In the genomic region with DNA sequence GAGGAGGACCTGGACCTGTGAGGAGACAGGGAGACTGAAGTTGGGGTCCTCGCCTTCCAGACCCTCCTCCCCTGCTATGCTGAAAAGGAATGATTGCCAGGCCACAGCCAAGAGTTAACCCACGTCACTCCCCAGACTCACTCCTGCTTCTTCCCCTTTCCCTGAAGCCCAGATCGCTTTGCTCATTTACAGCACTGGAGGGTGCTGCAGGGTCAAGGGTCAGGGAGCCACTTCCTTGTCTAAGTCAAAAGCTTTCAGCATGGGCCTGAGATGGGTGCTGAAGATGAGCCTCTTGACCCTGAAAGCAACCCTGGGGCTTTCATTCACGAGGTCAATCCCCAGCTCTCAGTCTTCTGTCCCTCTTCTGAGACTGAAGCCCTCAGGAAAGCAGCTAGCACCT, we compare ENCODE assay signal across 12 mouse cellular contexts. TPM values are rescaled to one million over a fixed set of nuclear protein-coding genes. Genes with fewer than 3 reads are reported as not detected.
DNase-seq lines count a peak whose midpoint lies in the region; ATAC-seq lines count a peak whose summit lies in the region.
"Had no signal": no experiment of that assay in that cellular context is flagged by ENCODE, and none has a peak within 500 bp of the region (broad histone marks: within the 10 kb centered on the region; RNA-seq: fewer than 3 reads in every experiment).

No protein-coding gene starts in this region.

- no peak for ATAC-seq in forebrain, embryonic 14.5 days
- ATAC-seq in forebrain, embryonic 11.5 days (replicated peaks; ENCODE audit: low FRiP score): no peak
- no peak for ATAC-seq in hindbrain, embryonic 15.5 days (ENCODE audit: low FRiP score, low read depth)
- ATAC-seq in monocyte, adult 5-6 weeks (replicated peaks; ENCODE audit: insufficient number of reproducible peaks, low FRiP score, low TSS enrichment, poor library complexity, severe bottlenecking): no peak
- ATAC-seq: intestine, postnatal 0 days; midbrain, embryonic 16.5 days had no signal

- no peak for DNase-seq in forebrain, embryonic 14.5 days (ENCODE audit: low spot score)
- DNase-seq in forebrain, embryonic 11.5 days (ENCODE audit: low spot score): no peak
- no peak for DNase-seq in hindbrain, embryonic 10.5 days (ENCODE audit: low spot score)
- peak; percentile 23 to 28 for DNase-seq in monocyte, adult 2 months (ENCODE audit: low read depth in 1 of 2, low spot score in 2 of 2)
- peak; percentile 61 for DNase-seq in lung, postnatal 36 days
- no peak for DNase-seq in MN1 (ENCODE audit: low spot score)

- no peak overlapping the region for H3K4me3 ChIP-seq in forebrain, embryonic 14.5 days (ENCODE audit: low read depth, low read length)
- H3K4me3 ChIP-seq in forebrain, embryonic 11.5 days (ENCODE audit: low read depth, low read length): no peak overlapping the region
- no peak overlapping the region for H3K4me3 ChIP-seq in hindbrain, embryonic 15.5 days
- no peak overlapping the region for H3K4me3 ChIP-seq in hindbrain, embryonic 10.5 days
- H3K4me3 ChIP-seq: embryonic facial prominence, embryonic 13.5 days; limb, embryonic 15.5 days had no signal

- H3K9me3 ChIP-seq in forebrain, embryonic 14.5 days (replicated peaks; ENCODE audit: control insufficient read depth, low read length): no peaks in the 10 kb centered on the region
- H3K9me3 ChIP-seq in forebrain, embryonic 11.5 days (ENCODE audit: control insufficient read depth, low read length): no peaks in the 10 kb centered on the region
- no peaks in the 10 kb centered on the region for H3K9me3 ChIP-seq in hindbrain, embryonic 15.5 days
- H3K9me3 ChIP-seq in hindbrain, embryonic 10.5 days: no peaks in the 10 kb centered on the region
- H3K9me3 ChIP-seq: embryonic facial prominence, embryonic 13.5 days; limb, embryonic 15.5 days had no signal

- no peak overlapping the region for H3K4me2 ChIP-seq in forebrain, embryonic 14.5 days (ENCODE audit: low read length)
- no peak overlapping the region for H3K4me2 ChIP-seq in forebrain, embryonic 11.5 days (ENCODE audit: low read depth, low read length, severe bottlenecking)
- no peak overlapping the region for H3K4me2 ChIP-seq in hindbrain, embryonic 15.5 days
- H3K4me2 ChIP-seq: embryonic facial prominence, embryonic 13.5 days; limb, embryonic 15.5 days had no signal

- peaks cover 95% of the 10 kb centered on the region for H3K36me3 ChIP-seq in forebrain, embryonic 14.5 days (ENCODE audit: control insufficient read depth, insufficient read depth, low read length)
- peaks cover 8% of the 10 kb centered on the region; the same call in 1 of the 2 replicates for H3K36me3 ChIP-seq in forebrain, embryonic 11.5 days (ENCODE audit: control insufficient read depth, insufficient read depth, low read length)
- H3K36me3 ChIP-seq in hindbrain, embryonic 15.5 days: peaks cover 88% of the 10 kb centered on the region
- H3K36me3 ChIP-seq in hindbrain, embryonic 10.5 days: peaks cover 96% of the 10 kb centered on the region

- no peaks in the 10 kb centered on the region for H3K4me1 ChIP-seq in forebrain, embryonic 14.5 days (ENCODE audit: control insufficient read depth, insufficient read depth, low read length)
- no peaks in the 10 kb centered on the region for H3K4me1 ChIP-seq in forebrain, embryonic 11.5 days (replicated peaks; ENCODE audit: control insufficient read depth, insufficient read depth, low read length)
- peaks cover 9% of the 10 kb centered on the region for H3K4me1 ChIP-seq in hindbrain, embryonic 15.5 days (replicated peaks)
- 0 out of 2 replicates have a peak, but pooled peaks cover 6% of the 10 kb centered on the region for H3K4me1 ChIP-seq in hindbrain, embryonic 10.5 days (replicated peaks)
- H3K4me1 ChIP-seq: embryonic facial prominence, embryonic 13.5 days had no signal

- 0 out of 2 replicates have a peak overlapping the region, but pooled peaks have one; percentile 11 for H3K27ac ChIP-seq in forebrain, embryonic 14.5 days (ENCODE audit: low read depth, low read length)
- H3K27ac ChIP-seq in forebrain, embryonic 11.5 days (ENCODE audit: low read depth, low read length): no peak overlapping the region
- peak overlapping the region; percentile 61 for H3K27ac ChIP-seq in hindbrain, embryonic 15.5 days (replicated peaks)
- H3K27ac ChIP-seq in hindbrain, embryonic 10.5 days: no peak overlapping the region
- H3K27ac ChIP-seq: embryonic facial prominence, embryonic 13.5 days; limb, embryonic 15.5 days had no signal

- no peak overlapping the region for H3K9ac ChIP-seq in forebrain, embryonic 14.5 days (ENCODE audit: low read length)
- H3K9ac ChIP-seq in forebrain, embryonic 11.5 days (ENCODE audit: low read length): no peak overlapping the region
- no peak overlapping the region for H3K9ac ChIP-seq in hindbrain, embryonic 15.5 days
- H3K9ac ChIP-seq: embryonic facial prominence, embryonic 13.5 days; limb, embryonic 15.5 days had no signal

- H3K27me3 ChIP-seq in forebrain, embryonic 14.5 days (replicated peaks; ENCODE audit: control insufficient read depth, insufficient read depth, low read length): no peaks in the 10 kb centered on the region
- no peaks in the 10 kb centered on the region for H3K27me3 ChIP-seq in forebrain, embryonic 11.5 days (ENCODE audit: control insufficient read depth, insufficient read depth, low read length)
- no peaks in the 10 kb centered on the region for H3K27me3 ChIP-seq in hindbrain, embryonic 15.5 days
- H3K27me3 ChIP-seq in hindbrain, embryonic 10.5 days (ENCODE audit: insufficient read depth, poor library complexity, severe bottlenecking): no peaks in the 10 kb centered on the region
- H3K27me3 ChIP-seq: embryonic facial prominence, embryonic 13.5 days; limb, embryonic 15.5 days had no signal

- 70% methylated on average over 4 of the region's 4 CpGs for WGBS in forebrain, embryonic 14.5 days
- 65% methylated on average over 4 of the region's 4 CpGs for WGBS in forebrain, embryonic 11.5 days
- 66% methylated on average over 4 of the region's 4 CpGs for WGBS in hindbrain, embryonic 15.5 days
- WGBS in hindbrain, embryonic 10.5 days: 66% methylated on average over 4 of the region's 4 CpGs

RNA-seq across cellular contexts. Expression of gene Timm22, which starts 12.4 kb away (rescaled TPM):
- 125 TPM in 2 replicates for polyA plus RNA-seq in forebrain, embryonic 14.5 days (2014; fragmentation: Nextera tagmentation; extraction: Ambion mirVana)
- polyA plus RNA-seq in forebrain, embryonic 11.5 days (2014; fragmentation: Nextera tagmentation; extraction: Ambion mirVana): 109 and 113 TPM in 2 replicates
- polyA plus RNA-seq in hindbrain, embryonic 15.5 days (2015; fragmentation: Nextera tagmentation; extraction: Ambion mirVana): 91.9 and 103 TPM in 2 replicates
- polyA plus RNA-seq in hindbrain, embryonic 10.5 days (2016; fragmentation: Nextera tagmentation; extraction: Ambion mirVana): 123 and 148 TPM in 2 replicates
- 6.4 to 10.2 TPM (median 8.2 TPM) in 3 replicates for total RNA-seq in monocyte, adult 5-6 weeks (2017)

RNA-seq across cellular contexts. Expression of gene Nxn, which starts 20.2 kb away (rescaled TPM):
- polyA plus RNA-seq in forebrain, embryonic 14.5 days (2014; fragmentation: Nextera tagmentation; extraction: Ambion mirVana): 19.3 and 21.2 TPM in 2 replicates
- polyA plus RNA-seq in forebrain, embryonic 11.5 days (2014; fragmentation: Nextera tagmentation; extraction: Ambion mirVana): 52.3 and 65.1 TPM in 2 replicates
- polyA plus RNA-seq in hindbrain, embryonic 15.5 days (2015; fragmentation: Nextera tagmentation; extraction: Ambion mirVana): 26.1 and 27.5 TPM in 2 replicates
- polyA plus RNA-seq in hindbrain, embryonic 10.5 days (2016; fragmentation: Nextera tagmentation; extraction: Ambion mirVana): 45.3 and 46.6 TPM in 2 replicates
- total RNA-seq in monocyte, adult 5-6 weeks (2017): 1.9 to 5.8 TPM (median 2.8 TPM) in 3 replicates

Comparison
In these comparisons a context has a peak if more than half of its experiments do, and no peak if none do; other contexts are left out.
1. H3K27ac ChIP-seq: peak in forebrain, embryonic 14.5 days (single experiment) and hindbrain, embryonic 15.5 days (single experiment); none in forebrain, embryonic 11.5 days (single experiment) and hindbrain, embryonic 10.5 days (single experiment).
2. DNase-seq: peak in monocyte, adult 2 months (2 of 2) and lung, postnatal 36 days (single experiment); none in forebrain, embryonic 14.5 days (single experiment), forebrain, embryonic 11.5 days (single experiment), hindbrain, embryonic 10.5 days (single experiment) and MN1 (single experiment).